Mouse (Mus musculus) intestine, embryonic 16.5 days (tissue): ENCODE measurements around the gene Abca13. TPM values are rescaled to one million over a fixed set of nuclear protein-coding genes. Genes with fewer than 3 reads are reported as not detected.
A peak's percentile ranks its signal among the peaks of the same experiment; 100 is the strongest.
"Not testable (repeated sequence)": the region's sequence is repeated elsewhere in the genome, so short reads cannot be mapped to it uniquely, and the experiment has no call there.

Source experiments
- ATAC-seq: fragments of 200-750 bp; cut with Nextera tagmentation; 2 replicates; pipeline ENCODE4 v1.8.0; 2017; ENCODE audit warnings: moderate TSS enrichment, moderate library complexity
- H3K27ac ChIP-seq: fragments of 300-500 bp; sonication (generic); 2 replicates; pipeline ENCODE4 v1.5.1; 2014; ENCODE audit warnings: mild to moderate bottlenecking, low read length
- H3K27me3 ChIP-seq: fragments of 300-500 bp; sonication (generic); replicated peaks from 2 replicates; pipeline ENCODE4 v1.6.1; 2014; ENCODE audit warnings: low read length, control low read depth, mixed read lengths; ENCODE audit not compliant: control insufficient read depth, insufficient read depth
- H3K36me3 ChIP-seq: fragments of 300-500 bp; sonication (generic); 2 replicates; pipeline ENCODE4 v1.6.1; 2014; ENCODE audit warnings: low read length, control low read depth; ENCODE audit not compliant: control insufficient read depth, insufficient read depth
- H3K4me1 ChIP-seq: fragments of 300-500 bp; sonication (generic); 2 replicates; pipeline ENCODE4 v1.6.1; 2014; ENCODE audit warnings: low read length, control low read depth, mixed read lengths; ENCODE audit not compliant: control insufficient read depth, insufficient read depth
- H3K4me2 ChIP-seq: fragments of 300-500 bp; sonication (generic); 2 replicates; pipeline ENCODE4 v1.6.1; 2014; ENCODE audit warnings: low read depth, low read length, control low read depth
- H3K4me3 ChIP-seq: fragments of 300-500 bp; sonication (generic); 2 replicates; pipeline ENCODE4 v1.5.1; 2014; ENCODE audit warnings: mild to moderate bottlenecking, low read length
- H3K9ac ChIP-seq: fragments of 300-500 bp; sonication (generic); 2 replicates; pipeline ENCODE4 v1.6.1; 2014; ENCODE audit warnings: low read depth, low read length
- H3K9me3 ChIP-seq: fragments of 300-500 bp; sonication (generic); 2 replicates; pipeline ENCODE4 v1.6.1; 2016; ENCODE audit warnings: low read length, control low read depth; ENCODE audit not compliant: control insufficient read depth
- WGBS: fragments of 180-500 bp; shearing (Covaris S2); extraction: QIAGEN DNeasy Blood & Tissue Kit; methylation state at CpG from one replicate; pipeline ENCODE4 v1.1.7; 2014; 5-methylcytosine and 5-hydroxymethylcytosine counted together
- polyA plus RNA-seq: library from polyadenylated mRNA; unstranded; fragments of >200 nt; fragmentation: Nextera tagmentation; extraction: Ambion mirVana; gene quantifications from 2 replicates; pipeline ENCODE4 v1.2.1, GENCODE M21; 2015

Gene Abca13
- polyA plus RNA-seq, 1 experiment from 2014 or later = 0.89 TPM

- no peak for ATAC-seq
- H3K4me2 ChIP-seq = no peak overlapping the region
- no peaks in the 10 kb centered on the region for H3K9me3 ChIP-seq
- H3K4me1 ChIP-seq = no peaks in the 10 kb centered on the region
- 51% methylated on average over 10 of the region's 11 CpGs for WGBS
- no peak overlapping the region for H3K27ac ChIP-seq
- H3K36me3 ChIP-seq = no peaks in the 10 kb centered on the region
- no peak overlapping the region for H3K4me3 ChIP-seq
- H3K9ac ChIP-seq = no peak overlapping the region
- H3K27me3 ChIP-seq = no peaks in the 10 kb centered on the region
These were observed 779 bp upstream of the Abca13 start for GRCm38 (mm10) chr11:9190772-9191554.

GRCm38 (mm10) chr11:9194861-9195260 is 3.1 kb downstream of the Abca13 start:
- Histone ChIP-seq H3K27me3 (no peaks in the 10 kb centered on the region), H3K36me3 (no peaks in the 10 kb centered on the region), H3K9ac (no peak overlapping the region), H3K4me2 (no peak overlapping the region), H3K4me3 (no peak overlapping the region), H3K9me3 (no peaks in the 10 kb centered on the region), H3K27ac (no peak overlapping the region), H3K4me1 (no peaks in the 10 kb centered on the region)
- 88% methylated on average over 3 of the region's 3 CpGs for WGBS
- ATAC-seq = no peak

- no peak for ATAC-seq
- 63% methylated on average over 2 of the region's 2 CpGs for WGBS
- H3K4me2 ChIP-seq = no peak overlapping the region
- H3K9ac ChIP-seq = no peak overlapping the region
- H3K27me3 ChIP-seq = no peaks in the 10 kb centered on the region
- H3K36me3 ChIP-seq = no peaks in the 10 kb centered on the region
- no peaks in the 10 kb centered on the region for H3K9me3 ChIP-seq
- H3K4me3 ChIP-seq = no peak overlapping the region
- no peak overlapping the region for H3K27ac ChIP-seq
- no peaks in the 10 kb centered on the region for H3K4me1 ChIP-seq
These were observed 8.1 kb downstream of the Abca13 start for GRCm38 (mm10) chr11:9199868-9200267.

GRCm38 (mm10) chr11:9210707-9211106 is 19.0 kb downstream of the Abca13 start:
- Histone ChIP-seq H3K4me3 (no peak overlapping the region), H3K4me2 (no peak overlapping the region), H3K4me1 (no peaks in the 10 kb centered on the region), H3K36me3 (no peaks in the 10 kb centered on the region), H3K9ac (no peak overlapping the region), H3K27ac (no peak overlapping the region), H3K27me3 (no peaks in the 10 kb centered on the region), H3K9me3 (no peaks in the 10 kb centered on the region)
- no peak for ATAC-seq
- 58% methylated on average over 8 of the region's 8 CpGs for WGBS

- H3K36me3 ChIP-seq = no peaks in the 10 kb centered on the region
- H3K4me2 ChIP-seq = no peak overlapping the region
- H3K9me3 ChIP-seq = no peaks in the 10 kb centered on the region
- no peak overlapping the region for H3K4me3 ChIP-seq
- H3K27ac ChIP-seq = no peak overlapping the region
- no peak overlapping the region for H3K9ac ChIP-seq
- 0 out of 2 replicates have a peak, but pooled peaks have one; percentile 26 for ATAC-seq
- H3K27me3 ChIP-seq = no peaks in the 10 kb centered on the region
- WGBS = 77% methylated on average over 9 of the region's 9 CpGs
- H3K4me1 ChIP-seq = no peaks in the 10 kb centered on the region
These were observed 21.8 kb downstream of the Abca13 start for GRCm38 (mm10) chr11:9213580-9213979.

- ATAC-seq = no peak
- no peaks in the 10 kb centered on the region for H3K4me1 ChIP-seq
- no peak overlapping the region for H3K27ac ChIP-seq
- 36% methylated on average over 4 of the region's 4 CpGs for WGBS
- H3K9ac ChIP-seq = no peak overlapping the region
- no peak overlapping the region for H3K4me3 ChIP-seq
- no peak overlapping the region for H3K4me2 ChIP-seq
- no peaks in the 10 kb centered on the region for H3K27me3 ChIP-seq
- H3K36me3 ChIP-seq = no peaks in the 10 kb centered on the region
- H3K9me3 ChIP-seq = no peaks in the 10 kb centered on the region
These were observed 24.5 kb downstream of the Abca13 start for GRCm38 (mm10) chr11:9216252-9216651.

- H3K9me3 ChIP-seq = no peaks in the 10 kb centered on the region
- WGBS = 73% methylated on average over 3 of the region's 3 CpGs
- no peaks in the 10 kb centered on the region for H3K36me3 ChIP-seq
- no peaks in the 10 kb centered on the region for H3K4me1 ChIP-seq
- H3K4me2 ChIP-seq = no peak overlapping the region
- H3K4me3 ChIP-seq = no peak overlapping the region
- no peak for ATAC-seq
- H3K27ac ChIP-seq = no peak overlapping the region
- no peak overlapping the region for H3K9ac ChIP-seq
- H3K27me3 ChIP-seq = no peaks in the 10 kb centered on the region
These were observed 28.8 kb downstream of the Abca13 start for GRCm38 (mm10) chr11:9220501-9220900.

- Histone ChIP-seq H3K4me1 (no peaks in the 10 kb centered on the region), H3K27ac (no peak overlapping the region), H3K9ac (no peak overlapping the region), H3K4me2 (no peak overlapping the region), H3K27me3 (no peaks in the 10 kb centered on the region), H3K4me3 (no peak overlapping the region), H3K36me3 (no peaks in the 10 kb centered on the region), H3K9me3 (no peaks in the 10 kb centered on the region)
- ATAC-seq = no peak
- 81% methylated on average over 1 of the region's 1 CpGs for WGBS
These were observed 29.9 kb downstream of the Abca13 start for GRCm38 (mm10) chr11:9221646-9222045.

- Histone ChIP-seq H3K4me1 (no peaks in the 10 kb centered on the region), H3K9ac (no peak overlapping the region), H3K9me3 (no peaks in the 10 kb centered on the region), H3K4me3 (no peak overlapping the region), H3K27me3 (no peaks in the 10 kb centered on the region), H3K4me2 (no peak overlapping the region), H3K27ac (no peak overlapping the region), H3K36me3 (no peaks in the 10 kb centered on the region)
- WGBS = 77% methylated on average over 4 of the region's 4 CpGs
- ATAC-seq = no peak
These were observed 34.7 kb downstream of the Abca13 start for GRCm38 (mm10) chr11:9226399-9226798.

- ATAC-seq, H3K36me3 ChIP-seq, H3K4me3 ChIP-seq, H3K9me3 ChIP-seq, H3K27me3 ChIP-seq, H3K4me1 ChIP-seq, H3K4me2 ChIP-seq, H3K9ac ChIP-seq, H3K27ac ChIP-seq: not testable (repeated sequence)
- 78% methylated on average over 5 of the region's 5 CpGs for WGBS
These were observed 57.9 kb downstream of the Abca13 start for GRCm38 (mm10) chr11:9249627-9250026.
